Mouse (Mus musculus) adrenal gland (tissue): Measurements from ENCODE around the gene Serinc5.
"Not testable (repeated sequence)": the region's sequence is repeated elsewhere in the genome, so short reads cannot be mapped to it uniquely, and the experiment has no call there.

Experiments
- intact Hi-C: fragments of 180-260 bp; cut with DNase I; formaldehyde crosslinking; loops from one replicate; pipeline ENCODE4 v1.15.1; 2025

The Serinc5 gene

DNA sequence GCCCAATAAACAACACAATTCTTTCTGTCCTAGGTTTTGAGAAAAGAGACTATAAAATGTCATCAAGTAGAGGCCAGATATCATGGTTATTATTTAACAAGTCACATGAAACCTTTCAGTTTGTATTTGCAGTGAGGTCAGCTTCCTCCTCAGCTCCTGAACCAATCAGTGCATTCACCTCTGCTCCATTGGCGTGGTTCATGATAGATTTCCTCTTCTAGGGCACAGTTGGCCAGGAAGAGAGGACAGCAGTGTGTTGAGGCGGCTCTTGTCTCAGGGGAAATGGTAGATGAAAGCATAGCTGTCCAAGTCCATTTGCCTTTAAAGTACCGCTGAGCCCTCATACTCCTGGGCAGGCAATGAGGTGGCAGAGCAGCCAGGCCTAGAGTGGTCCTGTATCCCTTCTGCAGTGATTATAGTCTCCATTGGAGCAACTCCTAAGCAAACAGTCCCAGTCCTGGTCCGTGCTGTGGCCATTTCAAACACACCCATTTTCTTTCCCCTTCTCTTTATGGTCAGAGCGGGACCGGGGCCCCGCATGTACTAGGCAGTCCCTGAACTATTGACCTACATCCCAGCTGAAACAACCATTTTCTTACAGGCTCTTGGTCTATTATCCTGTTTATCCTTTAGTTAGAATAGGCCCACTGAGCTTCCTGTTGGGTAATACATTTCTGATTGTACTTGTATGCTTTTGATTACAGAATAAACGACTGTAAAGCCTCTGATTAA is 51.8 kb downstream of the Serinc5 start:
- intact Hi-C loops: no loop called here

DNA sequence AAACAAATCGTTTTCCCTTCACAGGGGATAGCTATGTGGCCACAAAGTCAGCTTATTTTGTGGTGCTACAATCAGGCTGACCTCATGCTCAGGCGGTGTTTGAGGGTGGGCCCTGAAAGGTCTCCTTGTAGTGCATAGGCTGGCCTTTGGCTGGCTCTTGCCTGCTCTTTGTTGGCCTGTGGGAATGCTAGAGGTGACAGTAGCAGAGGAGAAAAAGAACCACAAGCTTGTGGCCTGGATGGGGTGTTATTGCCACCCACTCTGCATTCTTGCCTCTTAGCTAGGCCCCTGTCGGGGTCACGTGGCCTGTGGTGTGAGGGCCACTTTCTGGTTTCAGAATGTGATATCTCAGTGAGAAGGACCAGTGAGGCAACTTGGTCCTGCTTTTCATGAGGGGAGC is 54.1 kb downstream of the Serinc5 start:
- intact Hi-C loops: loop anchor here (5.0 kb wide), 1 partner anchor 42 kb away; no protein-coding TSS in a partner anchor

DNA sequence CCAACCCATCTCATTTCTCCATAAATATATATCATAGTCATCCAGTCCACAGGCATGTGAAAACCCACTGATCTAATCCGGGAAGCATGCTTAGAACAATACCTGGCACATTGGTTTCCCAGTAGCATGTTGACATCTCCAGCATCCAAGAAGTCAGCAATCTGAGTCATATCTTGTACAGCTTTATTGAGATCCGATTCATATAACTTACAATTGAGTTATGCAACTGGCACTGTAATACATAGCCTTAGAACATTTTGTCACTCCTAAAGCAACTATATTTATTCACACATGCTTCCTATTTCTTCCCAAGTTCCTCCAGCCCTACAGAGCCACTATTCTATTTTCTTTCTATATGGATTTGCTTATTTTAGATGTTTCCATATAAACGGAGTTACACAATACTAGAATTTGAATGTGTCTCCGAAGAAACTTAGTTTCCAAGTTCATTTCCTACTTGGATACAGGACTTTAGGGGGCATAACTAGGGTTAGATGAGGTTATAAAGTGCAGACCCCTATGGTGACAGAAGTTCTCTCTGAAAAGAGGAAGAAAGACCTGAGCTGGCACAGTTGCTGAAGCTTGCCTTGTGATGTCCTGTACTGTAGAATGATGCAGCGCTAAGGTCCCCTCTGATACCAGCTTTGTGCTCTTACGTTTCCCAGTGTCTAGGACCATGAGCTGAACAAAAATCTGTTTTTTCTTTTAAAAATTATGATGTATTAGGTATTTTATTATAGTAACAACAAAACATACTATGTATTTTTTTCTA is 57.5 kb downstream of the Serinc5 start:
- intact Hi-C loops: loop anchor here (5.0 kb wide), 1 partner anchor 39 kb away; no protein-coding TSS in a partner anchor

DNA sequence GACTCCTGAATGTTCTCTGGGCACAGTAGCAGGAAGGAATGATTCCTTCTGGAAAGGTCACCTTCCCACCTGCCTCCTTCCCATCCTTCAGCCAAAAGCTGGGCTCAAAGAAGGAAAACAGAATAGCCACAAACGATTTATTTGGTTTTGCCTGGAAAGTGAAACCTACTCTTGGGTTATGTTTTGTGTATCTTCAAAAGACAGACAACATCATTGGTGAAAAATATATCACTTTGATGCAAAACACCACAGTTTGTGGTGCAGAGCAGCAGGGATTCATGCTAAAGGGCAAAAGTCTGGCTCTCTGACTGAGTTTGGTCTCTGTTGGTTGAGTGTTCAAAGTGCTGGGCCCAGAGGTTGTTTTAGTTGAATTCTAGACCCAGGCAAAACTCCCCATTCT is 60.8 kb downstream of the Serinc5 start:
- intact Hi-C loops: no loop called here

DNA sequence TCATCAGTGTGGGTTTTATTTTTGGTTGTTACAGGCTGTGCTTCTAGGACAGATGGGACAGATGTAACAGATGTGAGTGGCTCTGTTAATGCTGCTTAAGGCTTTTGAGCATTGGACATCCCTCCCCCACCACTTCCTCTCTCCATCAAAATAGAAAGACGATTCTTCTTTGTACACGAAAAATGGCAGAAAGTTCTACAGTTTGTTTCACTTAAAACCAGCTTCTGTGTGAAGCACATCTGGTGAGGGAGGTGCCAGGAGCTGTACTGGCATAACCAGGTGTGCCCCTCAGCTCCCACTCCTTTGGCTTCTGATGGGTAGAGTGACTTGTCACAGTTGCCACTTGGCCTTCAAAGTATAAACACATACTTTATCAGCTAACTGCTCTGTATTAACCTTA is 63.8 kb downstream of the Serinc5 start:
- intact Hi-C loops: no loop called here

DNA sequence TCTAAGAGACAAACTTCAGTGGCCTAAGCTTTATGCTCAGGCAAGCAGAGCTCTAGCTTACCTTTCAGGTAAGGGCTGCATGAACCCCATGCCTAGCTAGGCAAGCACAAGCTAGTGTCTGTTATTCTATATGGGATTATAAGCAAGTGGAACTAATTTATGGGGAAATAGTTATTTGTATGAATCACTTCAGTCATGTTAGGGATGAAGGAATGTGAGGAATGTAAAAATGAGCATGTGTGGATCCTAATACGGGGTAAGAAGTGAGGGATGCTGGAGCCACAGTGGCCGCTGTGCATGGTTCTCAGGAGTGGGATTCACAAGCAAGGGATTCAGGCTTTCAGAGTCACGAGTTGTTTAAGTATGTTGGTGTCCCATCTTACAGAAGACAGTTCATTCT is 64.4 kb downstream of the Serinc5 start:
- intact Hi-C loops: no loop called here

DNA sequence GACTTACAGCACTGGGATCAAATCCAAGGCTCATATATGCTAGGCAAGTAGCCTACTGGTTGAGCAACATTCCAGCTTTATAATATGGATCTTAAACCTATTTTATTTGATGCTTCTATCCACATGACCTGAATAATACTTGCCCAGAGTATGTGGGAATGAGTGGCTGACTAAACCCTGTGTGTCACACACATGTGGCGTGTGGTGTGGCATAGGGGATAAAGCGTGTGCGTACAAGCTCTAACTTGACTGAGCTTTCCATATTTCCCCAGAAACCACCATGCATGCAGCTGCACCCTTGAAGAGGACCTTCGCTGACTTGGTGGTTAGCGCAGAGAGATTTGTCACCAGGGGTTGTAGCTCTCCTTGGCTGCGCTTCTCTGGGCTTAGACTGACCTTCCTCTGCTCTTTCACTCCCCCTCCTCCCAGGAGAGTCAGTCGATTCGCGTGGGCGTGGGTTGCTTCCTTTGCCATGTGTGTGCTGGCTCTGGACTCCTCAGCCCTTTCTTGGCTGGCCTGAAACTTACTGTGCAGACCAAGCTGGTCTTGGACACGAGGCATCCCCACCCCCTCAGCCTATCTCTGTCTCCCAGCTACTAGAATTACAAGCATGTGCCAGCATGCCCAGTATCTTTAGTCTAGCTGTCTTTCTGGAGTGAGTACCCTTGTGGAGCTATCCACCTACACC is 65.2 kb downstream of the Serinc5 start:
- intact Hi-C loops: no loop called here

DNA sequence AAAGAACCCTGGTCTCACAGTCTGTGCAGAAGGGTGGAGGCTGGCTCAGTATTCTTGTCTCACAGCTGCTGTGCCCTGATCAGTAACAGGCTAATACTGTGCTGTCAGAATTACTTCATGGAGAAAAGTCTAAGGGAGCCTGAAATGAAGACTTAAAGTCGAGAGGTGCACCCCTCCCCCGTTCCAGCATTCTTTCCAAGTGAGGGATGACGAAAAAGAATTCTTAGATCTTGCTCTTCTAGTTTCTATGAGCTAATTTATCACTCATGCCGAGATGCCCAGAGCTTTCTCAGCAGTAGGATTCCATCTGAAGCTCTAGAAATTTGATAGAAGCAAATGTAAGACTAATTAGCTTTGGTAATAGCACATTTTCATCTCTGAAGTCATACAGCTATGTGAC is 66.8 kb downstream of the Serinc5 start:
- intact Hi-C loops: no loop called here

DNA sequence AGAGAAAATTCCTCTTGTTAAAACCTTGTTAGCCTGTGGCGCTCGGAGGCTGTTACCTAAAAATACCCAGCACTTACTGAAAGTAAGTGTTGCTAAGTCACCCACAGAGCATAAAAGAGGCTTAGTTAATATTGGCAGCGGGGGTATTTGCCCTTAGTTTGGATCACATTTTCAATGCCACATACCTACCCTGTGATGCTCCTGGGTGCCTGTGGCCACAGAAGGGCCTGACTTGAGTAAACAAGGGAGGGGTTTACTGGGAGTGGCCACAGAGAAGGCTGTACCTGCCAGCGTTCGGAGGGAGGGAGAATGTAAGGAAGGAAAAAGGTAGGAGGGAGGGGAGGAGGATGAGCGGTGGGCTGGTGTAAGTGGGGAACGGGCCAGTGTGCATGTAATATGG is 68.8 kb downstream of the Serinc5 start:
- intact Hi-C loops: no loop called here

DNA sequence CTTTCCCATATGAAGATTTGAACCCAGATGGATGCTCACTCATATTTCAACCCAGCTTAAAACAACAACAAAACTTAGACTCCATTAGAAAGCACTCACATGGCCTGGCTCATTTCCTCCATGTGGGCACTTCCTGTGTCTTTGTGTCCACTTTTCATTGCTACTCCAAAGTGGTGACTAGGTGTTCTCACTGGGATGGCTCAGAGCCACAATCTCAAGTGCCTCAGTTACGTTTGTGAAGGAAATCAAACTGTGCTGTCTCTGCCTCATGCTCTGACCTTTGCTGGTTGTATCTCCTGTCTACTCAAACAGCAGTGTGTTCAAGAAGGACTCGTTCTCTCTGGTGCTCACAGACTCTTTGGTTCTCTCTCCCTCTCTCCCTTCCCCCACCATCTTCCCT is 70.7 kb downstream of the Serinc5 start:
- intact Hi-C loops: no loop called here

DNA sequence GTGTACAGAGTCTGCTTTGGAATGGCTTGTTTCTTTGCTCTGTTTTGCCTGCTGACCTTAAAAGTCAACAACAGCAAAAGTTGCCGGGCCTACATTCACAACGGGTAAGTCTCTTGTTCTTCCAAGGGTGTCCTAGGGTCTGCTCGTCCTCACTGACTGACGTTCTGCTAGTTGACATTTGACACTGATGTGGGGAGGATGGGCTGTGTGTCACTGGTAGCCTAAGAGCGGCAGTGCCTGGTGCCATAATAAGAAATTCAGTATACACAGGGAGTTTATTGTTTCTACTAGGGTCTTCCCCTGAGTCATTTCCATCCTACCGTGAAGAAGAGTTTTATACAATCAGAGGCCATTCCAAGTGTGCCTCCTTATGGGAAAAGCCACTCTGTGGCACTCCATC is 71.9 kb downstream of the Serinc5 start:
- intact Hi-C loops: no loop called here

DNA sequence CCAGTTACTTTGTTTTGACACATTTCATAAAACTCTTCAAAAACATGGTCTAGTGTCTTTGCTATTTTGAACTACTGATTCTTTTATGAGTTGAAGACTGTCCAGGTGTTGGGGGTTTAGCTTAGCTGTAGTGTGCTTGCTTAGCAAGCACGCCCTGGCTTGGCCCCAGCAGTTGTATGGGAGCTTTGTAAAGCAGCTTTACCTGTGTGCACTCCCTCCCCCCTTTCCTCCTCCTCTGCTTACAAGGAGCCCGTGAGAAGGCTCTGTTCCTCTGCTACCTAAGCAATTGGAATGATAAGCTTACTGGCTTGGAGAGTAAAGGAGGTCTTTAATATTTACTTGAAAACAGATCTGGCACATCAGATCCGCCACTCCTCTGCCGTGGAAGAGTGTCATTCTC is 72.6 kb downstream of the Serinc5 start:
- intact Hi-C loops: no loop called here

DNA sequence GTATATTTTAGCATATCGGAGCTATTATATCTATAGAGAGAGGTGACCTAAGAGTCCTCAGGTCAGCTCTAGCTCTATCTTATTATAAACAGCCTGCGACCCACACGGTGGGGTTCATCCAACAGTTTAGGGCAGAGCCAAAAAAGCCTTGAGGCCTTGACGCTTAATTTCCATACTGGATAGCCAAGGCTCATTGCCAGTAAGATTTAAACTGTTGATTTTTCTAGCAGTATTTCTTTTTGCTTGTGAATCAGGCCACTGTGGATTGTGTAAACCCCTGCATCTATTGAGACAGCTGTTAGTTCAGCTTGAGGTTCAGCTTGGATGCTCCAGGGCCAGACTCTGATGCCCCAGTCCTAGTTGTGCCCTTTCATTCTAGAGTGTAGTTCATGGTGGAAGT is 73.4 kb downstream of the Serinc5 start:
- intact Hi-C loops: no loop called here

DNA sequence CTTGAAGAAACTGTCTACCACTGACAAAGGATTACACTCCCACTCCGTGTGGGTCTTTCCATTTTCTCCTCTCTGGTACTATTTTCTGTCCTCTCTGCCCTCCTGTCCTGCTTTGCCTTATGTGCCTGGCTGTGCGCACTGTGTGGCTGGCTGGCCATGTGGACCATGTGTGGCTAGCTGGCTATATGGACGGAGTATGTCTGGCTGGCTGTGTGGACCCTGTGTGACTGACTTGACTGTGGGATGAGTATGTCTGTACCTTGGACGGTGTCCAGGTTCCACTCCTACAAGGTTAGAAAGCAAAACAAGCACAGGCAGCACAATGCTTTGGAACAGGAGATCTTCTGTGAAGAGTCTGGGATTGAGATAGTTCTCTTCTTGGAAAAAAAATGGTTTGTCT is 74.4 kb downstream of the Serinc5 start:
- intact Hi-C loops: no loop called here

DNA sequence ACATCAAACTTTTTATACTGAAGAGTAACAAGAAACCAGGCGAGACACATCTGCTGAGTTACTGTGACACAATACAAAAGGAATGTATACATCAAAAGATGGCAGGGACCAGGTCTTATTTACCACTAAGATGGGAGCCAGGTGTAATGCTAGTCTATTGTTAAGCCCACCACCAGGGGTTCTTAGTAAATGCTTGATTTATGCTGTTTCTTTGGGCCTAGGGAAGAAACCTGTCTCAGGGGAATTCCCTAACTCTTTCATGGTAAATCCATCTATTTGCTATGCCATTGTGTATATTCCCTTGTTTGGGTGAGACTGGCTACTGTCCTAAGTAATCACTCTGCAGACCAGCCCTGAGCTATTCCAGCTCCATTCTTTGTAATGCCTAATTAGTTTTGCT is 76.3 kb downstream of the Serinc5 start:
- intact Hi-C loops: not testable (repeated sequence)

DNA sequence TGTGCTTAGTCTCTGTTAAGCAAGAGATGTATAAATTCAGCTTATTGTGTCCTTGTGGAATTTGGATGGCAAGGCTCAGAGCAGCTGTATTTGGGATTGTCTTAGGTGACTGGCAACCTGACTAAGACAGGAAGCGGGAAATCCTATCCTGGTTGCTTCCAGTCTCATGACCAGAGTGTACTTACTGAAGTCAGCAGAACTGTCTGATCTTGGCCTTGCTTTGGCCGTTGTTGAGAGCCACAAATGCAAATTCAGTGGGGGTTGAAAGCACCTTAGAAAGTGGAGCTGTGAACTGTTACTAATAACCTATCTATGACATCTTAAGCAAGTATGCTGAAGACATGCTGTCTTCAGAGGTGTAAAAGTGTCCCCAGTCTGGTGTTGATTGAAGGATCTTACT is 78.2 kb downstream of the Serinc5 start:
- intact Hi-C loops: no loop called here

DNA sequence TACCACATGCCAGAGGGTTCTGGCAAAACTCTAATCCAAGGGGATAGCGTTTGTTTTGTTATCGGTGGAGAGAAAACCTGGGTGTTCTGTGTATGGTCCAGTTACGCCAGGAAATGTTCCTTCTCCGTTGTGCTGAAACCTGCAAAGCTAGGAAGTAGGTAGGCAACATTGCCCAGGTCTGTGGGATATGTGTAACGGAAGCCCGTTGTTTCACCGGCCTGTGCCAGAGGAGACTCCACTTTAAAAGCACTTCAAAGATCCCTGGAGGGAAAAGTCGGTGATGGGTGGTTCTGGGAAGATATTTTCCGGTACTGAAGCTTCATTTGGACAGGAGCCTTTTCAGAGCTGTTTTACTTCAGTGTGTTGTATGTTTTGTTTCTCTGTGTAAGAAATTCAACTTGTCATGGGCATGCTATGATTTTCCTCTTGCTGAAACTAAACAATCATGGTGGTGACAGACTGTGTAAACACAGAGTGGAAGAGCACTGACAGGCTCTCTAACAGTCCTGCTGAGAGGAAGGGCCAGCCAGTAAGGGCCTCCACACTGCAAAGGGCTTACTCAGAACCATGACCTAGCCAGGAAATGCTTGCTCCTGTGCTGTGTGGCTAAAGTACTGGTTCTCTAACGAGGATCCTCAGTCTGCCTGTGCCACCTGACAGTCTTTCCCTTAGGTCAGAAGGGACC is 83.1 kb downstream of the Serinc5 start:
- intact Hi-C loops: no loop called here

DNA sequence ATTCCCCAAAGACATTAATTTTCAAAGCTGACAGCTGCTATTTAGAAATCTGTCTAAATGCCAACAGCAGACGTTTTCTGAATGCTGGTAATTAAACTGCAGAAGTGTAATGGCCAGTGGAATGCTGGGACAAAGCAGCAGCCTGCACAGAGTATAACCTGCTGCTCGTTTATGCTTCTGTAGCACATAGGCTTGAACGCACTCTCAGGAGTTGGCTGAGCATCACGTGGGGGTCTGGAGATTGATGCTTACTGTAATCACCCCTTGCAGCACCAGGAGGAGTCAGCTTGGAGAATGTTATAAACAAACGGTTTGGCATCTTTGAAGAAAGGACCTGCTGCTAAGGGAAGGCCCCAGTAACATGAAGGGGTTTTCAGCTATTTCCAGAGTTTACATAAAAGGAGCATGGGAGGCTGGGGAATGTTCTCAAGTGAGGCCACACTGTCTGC is 85.6 kb downstream of the Serinc5 start:
- intact Hi-C loops: no loop called here

DNA sequence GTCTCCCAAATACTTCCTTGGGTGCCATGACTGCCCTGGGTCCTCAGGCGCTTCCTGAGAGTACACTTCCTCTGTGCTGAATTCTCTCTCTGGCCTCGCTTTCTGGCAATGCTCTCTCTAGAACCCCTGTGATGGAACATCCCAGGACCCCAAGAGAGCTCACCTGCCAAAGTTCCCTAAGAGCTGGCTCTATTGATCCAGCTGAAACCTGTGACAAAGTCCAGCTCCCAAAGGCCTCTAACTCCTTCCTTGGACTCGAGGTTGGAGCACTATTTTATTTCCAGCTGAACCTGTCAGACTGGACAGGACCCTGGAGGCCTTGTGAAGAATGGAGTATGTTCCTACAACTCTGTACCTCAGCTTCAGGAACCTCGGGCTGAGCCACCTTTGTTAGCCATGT is 86.2 kb downstream of the Serinc5 start:
- intact Hi-C loops: no loop called here

DNA sequence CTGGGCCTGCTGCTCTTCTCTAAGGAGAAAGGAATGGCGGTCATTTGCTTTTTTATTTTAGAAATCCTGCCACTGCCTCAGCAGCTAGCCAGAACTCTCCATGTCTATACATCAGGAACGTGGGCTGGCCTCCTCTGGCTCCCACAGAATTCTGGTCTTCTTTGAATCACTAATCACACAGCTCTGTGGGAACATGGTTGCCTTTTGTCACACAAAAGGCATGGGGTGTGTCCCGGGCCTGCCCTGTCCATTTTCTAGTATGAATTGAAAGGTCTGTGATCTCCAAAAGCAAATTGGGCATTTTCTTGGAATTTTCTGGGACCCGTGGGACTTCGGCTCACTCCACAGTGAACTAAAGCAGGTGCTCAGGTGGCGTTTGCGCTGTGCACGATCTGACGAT is 87.9 kb downstream of the Serinc5 start:
- intact Hi-C loops: no loop called here

DNA sequence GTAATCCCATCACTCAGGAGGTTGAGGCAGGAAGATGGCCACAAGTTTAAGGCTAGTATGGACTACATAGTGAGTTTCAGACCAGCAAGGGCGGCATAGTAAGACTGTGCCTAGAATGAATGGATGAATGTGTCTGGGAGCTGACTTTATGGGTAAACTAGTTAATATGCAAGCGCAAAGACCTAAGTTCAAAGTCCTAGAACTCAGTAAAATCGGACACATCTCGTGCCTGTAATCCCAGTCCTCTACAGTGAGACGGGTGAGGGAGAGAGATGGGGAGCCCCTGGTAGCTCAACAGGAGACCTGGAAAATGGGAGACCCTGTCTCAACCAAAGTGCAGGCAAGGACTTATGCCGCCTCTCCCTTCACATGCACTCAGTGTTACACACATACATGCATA is 88.5 kb downstream of the Serinc5 start:
- intact Hi-C loops: no loop called here

DNA sequence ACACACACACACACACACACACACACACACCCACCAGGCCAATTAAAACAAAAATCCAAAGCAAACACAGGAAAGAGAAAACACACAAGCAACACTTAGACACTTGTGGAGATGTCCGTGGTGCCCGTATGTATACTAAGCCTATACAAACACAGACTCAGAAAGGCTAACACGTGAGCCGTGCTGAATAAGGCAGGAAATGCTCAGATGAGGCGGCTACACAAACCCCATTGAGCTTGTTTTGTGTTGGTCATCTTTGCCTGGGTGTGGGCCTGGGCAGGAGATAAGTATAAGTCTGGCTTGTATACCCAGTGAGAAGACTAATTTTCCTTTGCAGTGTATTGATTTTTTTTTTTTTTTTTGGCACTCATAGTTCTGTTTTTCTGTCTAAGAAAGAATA is 91.1 kb downstream of the Serinc5 start:
- intact Hi-C loops: no loop called here
